Mouse (Mus musculus) CD4-positive naive resting alpha-beta T cell, adult 76 days (primary cell): ENCODE data around the gene Elovl4. TPM values are rescaled to one million over a fixed set of nuclear protein-coding genes. Genes with fewer than 3 reads are reported as not detected.

Source experiments
- total RNA-seq: library from RNA; stranded (reverse); gene quantifications from one replicate; pipeline ENCODE4 v1.2.4, GENCODE M21; 2023

The Elovl4 gene
- total RNA-seq = 0.18 TPM

GRCm38 (mm10) chr9:83805977-83806815 is at the start of gene Elovl4:
Gene Elovl4 (minus strand): TSS chr9:83806277.

GRCm38 (mm10) chr9:83833811-83834747 is 28.0 kb upstream of the Elovl4 start, which contains the start of gene Ttk:
Gene Ttk (plus strand): TSS chr9:83834689.

Other genes starting within 250 kb of the Elovl4 start
- gene Ttk, start 28.4 kb upstream of the Elovl4 start, total RNA-seq = 0.21 TPM
- 13.7 TPM for gene Bckdhb, start 118.9 kb upstream of the Elovl4 start, total RNA-seq